ENCODE assay signal across 8 mouse cellular contexts in genomic region chr17:43158741-43159140, GRCm38 (mm10).
DNase-seq lines count a peak whose midpoint lies in the region; ATAC-seq and TF ChIP-seq lines count a peak whose summit lies in the region.

No protein-coding gene starts in this region.

- peak overlapping the region; percentile 66; the same call in 1 of the 2 replicates for H3K27ac ChIP-seq in layer of hippocampus, adult 2 months
- H3K27ac ChIP-seq in forebrain, embryonic 11.5 days (ENCODE audit: low read depth, low read length), result no peak overlapping the region
- H3K27ac ChIP-seq in kidney, postnatal 0 days, result peak overlapping the region; percentile 54; the same call in 1 of the 2 replicates

- whole genome bisulfite sequencing in forebrain, embryonic 11.5 days, result 41% methylated on average over 10 of the region's 10 CpGs
- WGBS in kidney, postnatal 0 days, result 21% methylated on average over 10 of the region's 10 CpGs

- H3K36me3 ChIP-seq in forebrain, embryonic 11.5 days (ENCODE audit: control insufficient read depth, insufficient read depth, low read length), result no peaks in the 10 kb centered on the region
- H3K36me3 ChIP-seq in kidney, postnatal 0 days (ENCODE audit: insufficient read depth, low read length), result no peaks in the 10 kb centered on the region

- H3K4me1 ChIP-seq in forebrain, embryonic 11.5 days (replicated peaks; ENCODE audit: control insufficient read depth, insufficient read depth, low read length), result peaks cover 3% of the 10 kb centered on the region
- H3K4me1 ChIP-seq in kidney, postnatal 0 days (replicated peaks; ENCODE audit: insufficient read depth, low read length), result peaks cover 7% of the 10 kb centered on the region; the same call in 1 of the 2 replicates

- no peaks in the 10 kb centered on the region for H3K27me3 ChIP-seq in forebrain, embryonic 11.5 days (ENCODE audit: control insufficient read depth, insufficient read depth, low read length)
- H3K27me3 ChIP-seq in kidney, postnatal 0 days (ENCODE audit: insufficient read depth, low read length), result no peaks in the 10 kb centered on the region

- DNase-seq in layer of hippocampus, adult 2 months (ENCODE audit: low spot score in 2 of 2), result no peak
- no peak for DNase-seq in layer of hippocampus, adult 8-10 months (ENCODE audit: low spot score in 2 of 2)
- peak; percentile 56 for DNase-seq in forebrain, embryonic 11.5 days (ENCODE audit: low spot score)
- no peak for DNase-seq in kidney, postnatal 0 days (ENCODE audit: low spot score)
- DNase-seq in retina, embryonic 14.5 days (ENCODE audit: low spot score), result peak; percentile 22
- DNase-seq in ovary, postnatal 36 days (ENCODE audit: low spot score), result no peak
- DNase-seq in spleen, postnatal 10 days (ENCODE audit: low spot score in 2 of 2), result no peak
- no peak for DNase-seq in gastrocnemius, adult 8-10 months (ENCODE audit: low spot score in 2 of 2)

- H3K4me3 ChIP-seq in layer of hippocampus, adult 2 months, result no peak overlapping the region; the same call in 1 of the 2 replicates
- no peak overlapping the region for H3K4me3 ChIP-seq in forebrain, embryonic 11.5 days (ENCODE audit: low read depth, low read length)
- no peak overlapping the region for H3K4me3 ChIP-seq in kidney, postnatal 0 days (replicated peaks; ENCODE audit: low read depth, low read length)

- peak; percentile 51 for ATAC-seq in forebrain, embryonic 11.5 days (replicated peaks; ENCODE audit: low FRiP score)
- ATAC-seq in kidney, postnatal 0 days (replicated peaks; ENCODE audit: low FRiP score, low read depth), result no peak

- no peak overlapping the region for H3K4me2 ChIP-seq in forebrain, embryonic 11.5 days (ENCODE audit: low read depth, low read length, severe bottlenecking)
- peak overlapping the region; percentile 42 for H3K4me2 ChIP-seq in kidney, postnatal 0 days (ENCODE audit: low read length)

- H3K9ac ChIP-seq in forebrain, embryonic 11.5 days (ENCODE audit: low read length), result no peak overlapping the region
- H3K9ac ChIP-seq in kidney, postnatal 0 days (ENCODE audit: low read depth, low read length), result no peak overlapping the region

- no peaks in the 10 kb centered on the region for H3K9me3 ChIP-seq in forebrain, embryonic 11.5 days (ENCODE audit: control insufficient read depth, low read length)
- no peaks in the 10 kb centered on the region for H3K9me3 ChIP-seq in kidney, postnatal 0 days (replicated peaks; ENCODE audit: low read length)

- TF ChIP-seq CTCF in layer of hippocampus, adult 2 months (conservative IDR thresholded peaks at IDR 0.05), result no peak
- no peak for TF ChIP-seq CTCF in kidney, postnatal 0 days (IDR thresholded peaks at IDR 0.05; ENCODE audit: low read depth)

Comparison
In these comparisons a context has a peak if more than half of its experiments do, and no peak if none do; other contexts are left out.
1. DNase-seq: peak in forebrain, embryonic 11.5 days (single experiment) and retina, embryonic 14.5 days (single experiment); none in layer of hippocampus, adult 2 months (0 of 2), layer of hippocampus, adult 8-10 months (0 of 2), kidney, postnatal 0 days (single experiment), ovary, postnatal 36 days (single experiment), spleen, postnatal 10 days (0 of 2) and gastrocnemius, adult 8-10 months (0 of 2).